Mouse (Mus musculus) T-helper 2 cell (primary cell): ENCODE results near the gene Fzr1.

Experiments
- in situ Hi-C: fragments of 300-600 bp; cut with MboI, MseI; formaldehyde crosslinking; loops from one replicate; pipeline ENCODE4 v1.15.1; 2025; ENCODE audit warnings: high pct_unique_total_duplicates

The Fzr1 gene

GRCm38 (mm10) chr10:81334324-81334723, 44.0 kb downstream of the Fzr1 start:
- in situ Hi-C loops = no loop called here

- in situ Hi-C loops = no loop called here
These were observed 46.0 kb downstream of the Fzr1 start for GRCm38 (mm10) chr10:81332277-81332676.

GRCm38 (mm10) chr10:81330007-81330406, 48.3 kb downstream of the Fzr1 start:
- in situ Hi-C loops = no loop called here

GRCm38 (mm10) chr10:81329194-81329975, 48.9 kb downstream of the Fzr1 start:
- in situ Hi-C loops = no loop called here

GRCm38 (mm10) chr10:81328386-81328785, 49.9 kb downstream of the Fzr1 start, which contains the start of gene Tbxa2r:
Gene Tbxa2r (plus strand): TSS chr10:81328731.
- in situ Hi-C loops = no loop called here

- in situ Hi-C loops = no loop called here
These were observed 50.4 kb downstream of the Fzr1 start for GRCm38 (mm10) chr10:81327959-81328358.

GRCm38 (mm10) chr10:81326858-81327257, 51.5 kb downstream of the Fzr1 start:
- in situ Hi-C loops = no loop called here

GRCm38 (mm10) chr10:81325781-81326180, 52.5 kb downstream of the Fzr1 start:
- in situ Hi-C loops = no loop called here

GRCm38 (mm10) chr10:81325176-81325575, 53.1 kb downstream of the Fzr1 start:
- in situ Hi-C loops = no loop called here

GRCm38 (mm10) chr10:81323791-81324530, 54.4 kb downstream of the Fzr1 start:
- in situ Hi-C loops = loop anchor here (5.0 kb wide), 1 partner anchor 37 kb away; no protein-coding TSS in a partner anchor

- in situ Hi-C loops = loop anchor here (5.0 kb wide), 1 partner anchor 36 kb away; no protein-coding TSS in a partner anchor
These were observed 55.1 kb downstream of the Fzr1 start for GRCm38 (mm10) chr10:81323141-81323775.

GRCm38 (mm10) chr10:81322444-81322843, 55.9 kb downstream of the Fzr1 start:
- in situ Hi-C loops = loop anchor here (5.0 kb wide), 1 partner anchor 35 kb away; no protein-coding TSS in a partner anchor

GRCm38 (mm10) chr10:81321436-81321835, 56.9 kb downstream of the Fzr1 start:
- in situ Hi-C loops = loop anchor here (5.0 kb wide), 1 partner anchor 34 kb away; no protein-coding TSS in a partner anchor

GRCm38 (mm10) chr10:81320550-81321347, 57.6 kb downstream of the Fzr1 start, which contains the start of gene Cactin:
Gene Cactin (plus strand): TSS chr10:81321103.
- in situ Hi-C loops = loop anchor here (5.0 kb wide), 1 partner anchor 33 kb away; no protein-coding TSS in a partner anchor

GRCm38 (mm10) chr10:81319741-81320549, 58.4 kb downstream of the Fzr1 start:
- in situ Hi-C loops = loop anchor here (5.0 kb wide), 1 partner anchor 33 kb away; no protein-coding TSS in a partner anchor

GRCm38 (mm10) chr10:81319330-81319699, 59.0 kb downstream of the Fzr1 start:
- in situ Hi-C loops = no loop called here

GRCm38 (mm10) chr10:81318589-81319329, 59.6 kb downstream of the Fzr1 start:
- in situ Hi-C loops = no loop called here

- in situ Hi-C loops = no loop called here
These were observed 61.0 kb downstream of the Fzr1 start for GRCm38 (mm10) chr10:81317273-81317672.

GRCm38 (mm10) chr10:81316338-81317060, 61.8 kb downstream of the Fzr1 start:
- in situ Hi-C loops = no loop called here
